Mouse (Mus musculus): ENCODE data around the gene Zkscan14. TPM values are rescaled to one million over a fixed set of nuclear protein-coding genes. Genes with fewer than 3 reads are reported as not detected.
"Not testable (repeated sequence)": the region's sequence is repeated elsewhere in the genome, so short reads cannot be mapped to it uniquely, and the experiment has no call there.

Zkscan14 gene
- polyA plus RNA-seq (2015; fragmentation: Nextera tagmentation; extraction: Ambion mirVana): 15.5 and 17.5 TPM in 2 replicates

- peak within 1 kb of the TSS; percentile 72 for H3K27ac ChIP-seq (ENCODE audit: low read length)
- peak within 1 kb of the TSS; percentile 74 for H3K9ac ChIP-seq (replicated peaks; ENCODE audit: low read depth, low read length)
- H3K9me3 ChIP-seq (ENCODE audit: control insufficient read depth, low read length): no peaks in the 10 kb centered on the region
- peak; percentile 14 for ATAC-seq
- no peaks in the 10 kb centered on the region for H3K27me3 ChIP-seq (replicated peaks; ENCODE audit: control insufficient read depth, insufficient read depth, low read length)
- 2% methylated on average over 37 of the region's 37 CpGs for WGBS
- H3K4me3 ChIP-seq (replicated peaks; ENCODE audit: low read length): peak within 1 kb of the TSS; percentile 80
- H3K4me1 ChIP-seq (replicated peaks; ENCODE audit: control insufficient read depth, insufficient read depth, low read length): peaks cover 24% of the 10 kb centered on the region
- H3K4me2 ChIP-seq (ENCODE audit: low read length): peak within 1 kb of the TSS; percentile 96
- H3K36me3 ChIP-seq (ENCODE audit: control insufficient read depth, insufficient read depth): 0 out of 2 replicates have a peak, but pooled peaks cover 3% of the 10 kb centered on the region
Observed at GRCm38 (mm10) chr5:145201321-145201991, at the start of gene Zkscan14. Gene Zkscan14, minus strand, starts transcription at chr5:145201868.

GRCm38 (mm10) chr5:145249520-145249919 is 47.9 kb upstream of the Zkscan14 start:
- H3K36me3 ChIP-seq (ENCODE audit: control insufficient read depth, insufficient read depth): peaks cover 23% of the 10 kb centered on the region
- no peak overlapping the region for H3K27ac ChIP-seq (ENCODE audit: low read length)
- 94% methylated on average over 3 of the region's 3 CpGs for WGBS
- H3K9ac ChIP-seq (replicated peaks; ENCODE audit: low read depth, low read length): no peak overlapping the region
- no peaks in the 10 kb centered on the region for H3K4me1 ChIP-seq (replicated peaks; ENCODE audit: control insufficient read depth, insufficient read depth, low read length)
- no peaks in the 10 kb centered on the region for H3K9me3 ChIP-seq (ENCODE audit: control insufficient read depth, low read length)
- H3K4me3 ChIP-seq (replicated peaks; ENCODE audit: low read length): no peak overlapping the region
- H3K27me3 ChIP-seq (replicated peaks; ENCODE audit: control insufficient read depth, insufficient read depth, low read length): no peaks in the 10 kb centered on the region
- H3K4me2 ChIP-seq (ENCODE audit: low read length): no peak overlapping the region
- ATAC-seq: no peak

GRCm38 (mm10) chr5:145234636-145235035 is 33.0 kb upstream of the Zkscan14 start:
- no peak for ATAC-seq
- Histone ChIP-seq H3K4me2 (ENCODE audit: low read length) (no peak overlapping the region), H3K9me3 (ENCODE audit: control insufficient read depth, low read length) (no peaks in the 10 kb centered on the region), H3K36me3 (ENCODE audit: control insufficient read depth, insufficient read depth) (peaks cover 20% of the 10 kb centered on the region; the same call in 1 of the 2 replicates), H3K27me3 (replicated peaks; ENCODE audit: control insufficient read depth, insufficient read depth, low read length) (no peaks in the 10 kb centered on the region), H3K4me1 (replicated peaks; ENCODE audit: control insufficient read depth, insufficient read depth, low read length) (peaks cover 15% of the 10 kb centered on the region), H3K27ac (ENCODE audit: low read length) (no peak overlapping the region), H3K9ac (replicated peaks; ENCODE audit: low read depth, low read length) (no peak overlapping the region), H3K4me3 (replicated peaks; ENCODE audit: low read length) (no peak overlapping the region)

GRCm38 (mm10) chr5:145231893-145232411 is 30.3 kb upstream of the Zkscan14 start:
- Histone ChIP-seq H3K4me3 (replicated peaks; ENCODE audit: low read length) (peak overlapping the region; percentile 99), H3K27ac (ENCODE audit: low read length) (peak overlapping the region; percentile 89), H3K36me3 (ENCODE audit: control insufficient read depth, insufficient read depth) (peaks cover 9% of the 10 kb centered on the region; the same call in 1 of the 2 replicates), H3K27me3 (replicated peaks; ENCODE audit: control insufficient read depth, insufficient read depth, low read length) (peaks cover 2% of the 10 kb centered on the region; the same call in 1 of the 2 replicates), H3K9ac (replicated peaks; ENCODE audit: low read depth, low read length) (peak overlapping the region; percentile 94), H3K9me3 (ENCODE audit: control insufficient read depth, low read length) (no peaks in the 10 kb centered on the region), H3K4me2 (ENCODE audit: low read length) (peak overlapping the region; percentile 84), H3K4me1 (replicated peaks; ENCODE audit: control insufficient read depth, insufficient read depth, low read length) (peaks cover 15% of the 10 kb centered on the region)
- ATAC-seq: no peak
- WGBS: under 1% methylated on average over 40 of the region's 49 CpGs

- Histone ChIP-seq H3K27ac (ENCODE audit: low read length) (peak within 1 kb of the TSS; percentile 89), H3K4me2 (ENCODE audit: low read length) (peak within 1 kb of the TSS; percentile 84), H3K36me3 (ENCODE audit: control insufficient read depth, insufficient read depth) (peaks cover 8% of the 10 kb centered on the region; the same call in 1 of the 2 replicates), H3K4me1 (replicated peaks; ENCODE audit: control insufficient read depth, insufficient read depth, low read length) (peaks cover 15% of the 10 kb centered on the region), H3K9me3 (ENCODE audit: control insufficient read depth, low read length) (no peaks in the 10 kb centered on the region), H3K9ac (replicated peaks; ENCODE audit: low read depth, low read length) (peak within 1 kb of the TSS; percentile 94), H3K27me3 (replicated peaks; ENCODE audit: control insufficient read depth, insufficient read depth, low read length) (peaks cover 2% of the 10 kb centered on the region; the same call in 1 of the 2 replicates), H3K4me3 (replicated peaks; ENCODE audit: low read length) (peak within 1 kb of the TSS; percentile 99)
- ATAC-seq: peak; percentile 97
- WGBS: 0% methylated on average over 42 of the region's 42 CpGs
Observed at GRCm38 (mm10) chr5:145231367-145231871, 29.8 kb upstream of the Zkscan14 start, which contains the start of gene Zfp655. Gene Zfp655, plus strand, starts transcription at chr5:145231715.

- peak overlapping the region; percentile 99; the same call in 1 of the 2 replicates for H3K4me3 ChIP-seq (replicated peaks; ENCODE audit: low read length)
- H3K4me2 ChIP-seq (ENCODE audit: low read length): peak overlapping the region; percentile 64
- peak overlapping the region; percentile 94 for H3K9ac ChIP-seq (replicated peaks; ENCODE audit: low read depth, low read length)
- 85% methylated on average over 4 of the region's 4 CpGs for WGBS
- H3K27ac ChIP-seq (ENCODE audit: low read length): no peak overlapping the region
- H3K36me3 ChIP-seq (ENCODE audit: control insufficient read depth, insufficient read depth): peaks cover 6% of the 10 kb centered on the region; the same call in 1 of the 2 replicates
- peaks cover 15% of the 10 kb centered on the region for H3K4me1 ChIP-seq (replicated peaks; ENCODE audit: control insufficient read depth, insufficient read depth, low read length)
- no peaks in the 10 kb centered on the region for H3K9me3 ChIP-seq (ENCODE audit: control insufficient read depth, low read length)
- peaks cover 2% of the 10 kb centered on the region; the same call in 1 of the 2 replicates for H3K27me3 ChIP-seq (replicated peaks; ENCODE audit: control insufficient read depth, insufficient read depth, low read length)
- no peak for ATAC-seq
Observed at GRCm38 (mm10) chr5:145230641-145231040, 29.0 kb upstream of the Zkscan14 start.

- not testable (repeated sequence) for H3K27ac ChIP-seq (ENCODE audit: low read length); H3K9me3 ChIP-seq (ENCODE audit: control insufficient read depth, low read length); H3K36me3 ChIP-seq (ENCODE audit: control insufficient read depth, insufficient read depth); H3K9ac ChIP-seq (replicated peaks; ENCODE audit: low read depth, low read length); H3K4me2 ChIP-seq (ENCODE audit: low read length); H3K27me3 ChIP-seq (replicated peaks; ENCODE audit: control insufficient read depth, insufficient read depth, low read length); ATAC-seq; H3K4me3 ChIP-seq (replicated peaks; ENCODE audit: low read length)
- 79% methylated on average over 6 of the region's 6 CpGs for WGBS
- peaks cover 15% of the 10 kb centered on the region for H3K4me1 ChIP-seq (replicated peaks; ENCODE audit: control insufficient read depth, insufficient read depth, low read length)
Observed at GRCm38 (mm10) chr5:145229283-145229682, 27.6 kb upstream of the Zkscan14 start.

GRCm38 (mm10) chr5:145226453-145226852 is 24.8 kb upstream of the Zkscan14 start:
- no peak overlapping the region for H3K27ac ChIP-seq (ENCODE audit: low read length)
- H3K4me2 ChIP-seq (ENCODE audit: low read length): no peak overlapping the region
- no peak overlapping the region for H3K9ac ChIP-seq (replicated peaks; ENCODE audit: low read depth, low read length)
- WGBS: 58% methylated on average over 2 of the region's 2 CpGs
- H3K4me3 ChIP-seq (replicated peaks; ENCODE audit: low read length): no peak overlapping the region
- peaks cover 4% of the 10 kb centered on the region; the same call in 1 of the 2 replicates for H3K36me3 ChIP-seq (ENCODE audit: control insufficient read depth, insufficient read depth)
- H3K4me1 ChIP-seq (replicated peaks; ENCODE audit: control insufficient read depth, insufficient read depth, low read length): peaks cover 5% of the 10 kb centered on the region
- peaks cover 2% of the 10 kb centered on the region; the same call in 1 of the 2 replicates for H3K27me3 ChIP-seq (replicated peaks; ENCODE audit: control insufficient read depth, insufficient read depth, low read length)
- no peak for ATAC-seq
- H3K9me3 ChIP-seq (ENCODE audit: control insufficient read depth, low read length): no peaks in the 10 kb centered on the region

- H3K4me2 ChIP-seq (ENCODE audit: low read length): no peak overlapping the region
- no peak overlapping the region for H3K27ac ChIP-seq (ENCODE audit: low read length)
- H3K9me3 ChIP-seq (ENCODE audit: control insufficient read depth, low read length): no peaks in the 10 kb centered on the region
- H3K9ac ChIP-seq (replicated peaks; ENCODE audit: low read depth, low read length): no peak overlapping the region
- peaks cover 2% of the 10 kb centered on the region; the same call in 1 of the 2 replicates for H3K27me3 ChIP-seq (replicated peaks; ENCODE audit: control insufficient read depth, insufficient read depth, low read length)
- H3K4me1 ChIP-seq (replicated peaks; ENCODE audit: control insufficient read depth, insufficient read depth, low read length): no peaks in the 10 kb centered on the region
- peaks cover 25% of the 10 kb centered on the region for H3K36me3 ChIP-seq (ENCODE audit: control insufficient read depth, insufficient read depth)
- no peak overlapping the region for H3K4me3 ChIP-seq (replicated peaks; ENCODE audit: low read length)
- WGBS: 86% methylated on average over 12 of the region's 12 CpGs
- no peak for ATAC-seq
Observed at GRCm38 (mm10) chr5:145223395-145223794, 21.7 kb upstream of the Zkscan14 start.

All from forebrain, embryonic 16.5 days (tissue).